Mouse (Mus musculus) heart, postnatal 0 days (tissue): ENCODE measurements at regions not wholly inside any gene's neighbourhood (a gene's known extent, or its start where the extent isn't known, plus 50 kb on each side); places are given as distances from the start of the nearest gene placed in this dataset.
A peak's percentile ranks its signal among the peaks of the same experiment; 100 is the strongest.

Experiments used
- ATAC-seq: fragments of 200-750 bp; cut with Nextera tagmentation; 2 replicates; pipeline ENCODE4 v1.8.0; 2017; ENCODE audit warnings: low read depth, moderate number of reproducible peaks, moderate library complexity; ENCODE audit not compliant: insufficient read depth
- DNase-seq: peaks from one replicate; pipeline ENCODE4 v3.0.0-alpha.2; 2016; ENCODE audit warnings: low spot score
- H3K27ac ChIP-seq: fragments of 300-500 bp; sonication (generic); 2 replicates; pipeline ENCODE4 v1.5.1; 2014; ENCODE audit warnings: low read depth, mild to moderate bottlenecking
- H3K27me3 ChIP-seq: fragments of 300-500 bp; sonication (generic); 2 replicates; pipeline ENCODE4 v1.6.1; 2014; ENCODE audit warnings: low read length, mixed read lengths; ENCODE audit not compliant: control insufficient read depth, insufficient read depth
- H3K36me3 ChIP-seq: fragments of 300-500 bp; sonication (generic); replicated peaks from 2 replicates; pipeline ENCODE4 v1.6.1; 2014; ENCODE audit warnings: low read length, mixed read lengths; ENCODE audit not compliant: control insufficient read depth, insufficient read depth
- H3K4me1 ChIP-seq: fragments of 300-500 bp; sonication (generic); 2 replicates; pipeline ENCODE4 v1.6.1; 2014; ENCODE audit warnings: antibody characterized with exemption; ENCODE audit not compliant: control insufficient read depth, insufficient read depth
- H3K4me2 ChIP-seq: fragments of 300-500 bp; sonication (generic); 2 replicates; pipeline ENCODE4 v1.6.1; 2014; ENCODE audit warnings: low read depth, mild to moderate bottlenecking, low read length, moderate library complexity
- H3K4me3 ChIP-seq: fragments of 300-500 bp; sonication (generic); 2 replicates; pipeline ENCODE4 v1.5.1; 2014; ENCODE audit warnings: low read depth, low read length
- H3K9ac ChIP-seq: fragments of 300-500 bp; sonication (generic); replicated peaks from 2 replicates; pipeline ENCODE4 v1.6.1; 2014; ENCODE audit warnings: low read depth, low read length, mixed read lengths
- H3K9me3 ChIP-seq: fragments of 300-500 bp; sonication (generic); replicated peaks from 2 replicates; pipeline ENCODE4 v1.6.1; 2016; ENCODE audit warnings: low read length; ENCODE audit not compliant: control insufficient read depth
- CTCF ChIP-seq: IDR thresholded peaks from 2 replicates; pipeline ENCODE4 v1.5.1; 2016; ENCODE audit warnings: antibody characterized with exemption, control low read depth, low read depth
- EP300 ChIP-seq: IDR thresholded peaks from 2 replicates; pipeline ENCODE4 v1.6.1; 2016; ENCODE audit warnings: antibody characterized with exemption, low read depth
- WGBS: fragments of 180-500 bp; shearing (Covaris S2); extraction: QIAGEN DNeasy Blood & Tissue Kit; methylation state at CpG from one replicate; pipeline ENCODE4 v1.1.7; 2014; 5-methylcytosine and 5-hydroxymethylcytosine counted together

DNA sequence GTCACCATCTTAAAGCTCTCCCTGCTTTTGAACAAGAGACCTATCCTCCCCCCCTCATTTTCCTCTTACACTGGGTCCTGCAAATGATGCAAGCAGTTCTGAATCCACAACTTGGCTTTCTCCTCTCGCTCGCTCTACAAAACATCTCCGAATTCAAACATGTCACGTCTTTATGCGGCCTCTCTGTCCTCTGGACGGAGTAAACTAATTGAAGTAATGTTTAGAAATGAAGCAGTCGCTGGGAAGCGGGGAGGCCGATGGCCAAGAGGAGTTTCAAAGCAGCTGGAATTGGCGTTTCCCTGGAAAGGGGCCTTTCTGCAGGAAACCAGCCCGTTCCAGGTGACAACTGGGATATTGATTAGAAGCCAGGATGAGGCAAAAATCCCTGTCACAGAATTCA, 446.8 kb downstream of the Ate1 start:
- H3K4me2 ChIP-seq = peak overlapping the region; percentile 55
- H3K27me3 ChIP-seq = no peaks in the 10 kb centered on the region
- ATAC-seq (no peak), DNase-seq (no peak)
- H3K36me3 ChIP-seq = no peaks in the 10 kb centered on the region
- H3K9me3 ChIP-seq = no peaks in the 10 kb centered on the region
- H3K4me3 ChIP-seq = peak overlapping the region; percentile 26; the same call in 1 of the 2 replicates
- TF ChIP-seq CTCF (no peak), EP300 (no peak)
- no peak overlapping the region for H3K27ac ChIP-seq
- no peaks in the 10 kb centered on the region for H3K4me1 ChIP-seq
- no peak overlapping the region for H3K9ac ChIP-seq
- WGBS = 70% methylated on average over 11 of the region's 11 CpGs

- peak; percentile 16; the same call in 1 of the 2 replicates for TF ChIP-seq CTCF
- TF ChIP-seq EP300 = no peak
- 30% methylated on average over 27 of the region's 27 CpGs for WGBS
- Histone ChIP-seq H3K27me3 (no peaks in the 10 kb centered on the region), H3K4me2 (peak overlapping the region; percentile 55), H3K9ac (no peak overlapping the region), H3K4me1 (no peaks in the 10 kb centered on the region), H3K9me3 (no peaks in the 10 kb centered on the region), H3K36me3 (no peaks in the 10 kb centered on the region), H3K4me3 (peak overlapping the region; percentile 26), H3K27ac (no peak overlapping the region)
- no peak for ATAC-seq
- peak; percentile 13 for DNase-seq
Observed at GRCm38 (mm10) chr7:130073890-130074819, 446.0 kb downstream of the Ate1 start.

DNA sequence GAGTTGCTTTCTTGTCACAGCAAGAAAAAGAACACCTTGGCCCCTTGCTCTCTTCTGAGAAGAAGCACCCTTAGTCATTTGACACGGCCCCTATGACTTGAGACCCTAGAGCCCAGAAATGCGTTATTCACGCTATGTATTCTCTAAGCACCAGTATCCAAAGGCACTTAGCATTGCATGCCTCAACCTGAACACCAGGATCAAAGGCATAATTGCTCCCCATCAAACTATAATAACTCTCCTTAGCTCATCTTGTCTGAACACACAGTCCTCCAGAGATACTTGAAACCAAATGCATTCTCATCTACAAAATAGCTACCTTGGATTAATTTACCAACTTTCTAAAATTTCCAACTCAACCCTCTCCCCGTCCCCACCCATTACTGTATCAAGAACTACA, 437.5 kb downstream of the Ate1 start:
- Histone ChIP-seq H3K36me3 (no peaks in the 10 kb centered on the region), H3K27me3 (no peaks in the 10 kb centered on the region), H3K27ac (no peak overlapping the region), H3K9me3 (no peaks in the 10 kb centered on the region), H3K9ac (no peak overlapping the region), H3K4me3 (no peak overlapping the region), H3K4me2 (no peak overlapping the region), H3K4me1 (no peaks in the 10 kb centered on the region)
- TF ChIP-seq EP300 = no peak
- no peak for TF ChIP-seq CTCF
- ATAC-seq = no peak
- 89% methylated on average over 4 of the region's 4 CpGs for WGBS
- no peak for DNase-seq

DNA sequence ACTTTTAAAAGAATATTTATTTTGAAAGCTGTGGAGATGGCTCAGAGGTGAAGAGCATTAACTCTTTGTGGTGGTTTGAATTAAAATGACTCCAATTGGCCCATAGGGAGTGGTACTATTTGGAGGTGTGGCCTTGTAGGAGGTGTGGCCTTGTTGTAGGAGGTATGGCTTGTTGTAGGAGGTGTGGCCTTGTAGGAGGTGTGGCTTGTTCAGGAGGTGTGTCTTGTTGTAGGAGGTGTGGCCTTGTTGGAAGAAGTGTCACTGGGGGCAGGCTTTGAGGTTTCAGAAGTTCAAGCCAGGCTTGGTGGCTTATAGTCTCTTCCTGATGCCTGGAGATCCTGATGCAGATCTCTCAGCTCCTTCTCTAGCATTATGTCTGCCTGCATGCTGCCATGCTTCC, 434.5 kb downstream of the Ate1 start:
- Histone ChIP-seq H3K4me3 (no peak overlapping the region), H3K9me3 (no peaks in the 10 kb centered on the region), H3K27me3 (no peaks in the 10 kb centered on the region), H3K4me2 (no peak overlapping the region), H3K36me3 (no peaks in the 10 kb centered on the region), H3K27ac (no peak overlapping the region), H3K4me1 (no peaks in the 10 kb centered on the region), H3K9ac (no peak overlapping the region)
- TF ChIP-seq EP300 (no peak), CTCF (no peak)
- ATAC-seq (no peak), DNase-seq (no peak)

GRCm38 (mm10) chr7:130089896-130090610, 430.1 kb downstream of the Ate1 start:
- no peaks in the 10 kb centered on the region for H3K9me3 ChIP-seq
- no peaks in the 10 kb centered on the region for H3K36me3 ChIP-seq
- ATAC-seq = no peak
- H3K27me3 ChIP-seq = no peaks in the 10 kb centered on the region
- no peak overlapping the region for H3K4me2 ChIP-seq
- H3K27ac ChIP-seq = no peak overlapping the region
- no peak overlapping the region for H3K9ac ChIP-seq
- WGBS = 87% methylated on average over 8 of the region's 8 CpGs
- TF ChIP-seq CTCF (no peak), EP300 (no peak)
- no peaks in the 10 kb centered on the region for H3K4me1 ChIP-seq
- DNase-seq = no peak
- no peak overlapping the region for H3K4me3 ChIP-seq
